Mouse (Mus musculus) retina, postnatal 7 days (tissue): ENCODE measurements at regions not wholly inside any gene's neighbourhood (a gene's known extent, or its start where the extent isn't known, plus 50 kb on each side); places are given as distances from the start of the nearest gene placed in this dataset.
A peak's percentile ranks its signal among the peaks of the same experiment; 100 is the strongest.

Experiments
- DNase-seq: peaks from one replicate; pipeline ENCODE4 v3.0.0-alpha.2; 2012; ENCODE audit warnings: low read depth, low spot score

GRCm38 (mm10) chr3:17795271-17796260, 152.6 kb upstream of the Cypt12 start:
- DNase-seq = no peak

GRCm38 (mm10) chr3:17796766-17797165, 151.4 kb upstream of the Cypt12 start:
- no peak for DNase-seq

DNA sequence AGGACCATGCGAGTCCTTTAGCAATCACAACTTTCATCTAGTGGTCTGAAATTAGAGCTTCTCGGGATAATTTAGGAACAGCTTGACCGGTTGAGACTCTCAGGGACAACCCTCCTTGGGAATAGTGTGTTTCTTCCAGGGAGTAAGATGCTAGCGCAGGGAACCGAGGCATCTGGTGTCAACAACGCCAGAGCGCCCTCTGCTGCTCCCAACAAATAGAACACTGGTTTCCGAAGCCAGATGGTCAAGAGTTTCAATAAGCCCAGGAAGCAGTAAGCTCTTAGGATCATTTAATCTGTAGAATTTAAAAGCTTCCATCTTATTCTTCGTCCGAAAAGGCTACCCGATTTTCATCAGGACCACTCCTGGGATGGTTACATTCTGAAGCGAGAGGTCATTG, 149.8 kb upstream of the Cypt12 start:
- DNase-seq = peak; percentile 88

GRCm38 (mm10) chr3:17799120-17799519, 149.1 kb upstream of the Cypt12 start:
- DNase-seq = no peak

GRCm38 (mm10) chr3:17800810-17801209, 147.4 kb upstream of the Cypt12 start:
- DNase-seq = no peak

DNA sequence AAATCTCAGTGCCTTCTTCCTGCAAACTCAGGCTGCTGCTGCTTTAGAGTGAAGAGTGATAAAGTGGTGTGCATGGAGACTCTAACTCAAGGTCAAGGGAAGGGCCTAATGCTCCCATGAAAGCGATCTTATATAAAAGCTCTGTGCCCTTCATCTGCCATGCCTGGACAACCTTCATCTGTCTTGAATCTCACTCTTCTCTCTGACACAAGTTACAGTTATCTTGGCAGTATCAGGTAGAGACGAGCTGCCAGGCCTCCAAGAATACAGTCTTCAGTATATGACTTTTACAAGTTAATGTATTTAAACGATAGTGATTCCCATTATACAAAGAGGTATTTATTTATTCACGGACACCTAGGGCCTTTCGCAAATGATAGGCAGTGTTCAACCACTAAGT, 146.7 kb upstream of the Cypt12 start:
- no peak for DNase-seq

GRCm38 (mm10) chr3:17805185-17805584, 143.0 kb upstream of the Cypt12 start:
- no peak for DNase-seq

DNA sequence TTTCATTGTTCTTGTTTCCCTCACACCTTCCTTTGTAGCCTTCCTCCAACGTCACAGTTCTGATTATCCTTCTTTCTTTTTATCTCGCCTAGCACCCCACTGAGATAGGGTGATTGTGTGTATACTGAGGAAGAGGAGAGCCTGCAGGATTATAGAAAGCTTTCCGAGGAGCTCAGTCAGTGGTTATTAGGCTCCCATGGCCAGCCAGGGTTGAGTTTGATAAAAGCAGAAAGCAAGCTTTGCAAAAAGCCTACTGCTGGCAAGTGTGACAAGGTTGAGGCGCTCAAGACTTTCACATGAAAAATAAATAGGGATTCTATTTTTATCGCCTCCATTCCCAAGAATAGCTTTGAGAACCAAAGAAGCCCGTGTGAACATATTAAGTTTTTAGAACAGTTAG, 136.9 kb upstream of the Cypt12 start:
- DNase-seq = no peak

GRCm38 (mm10) chr3:17824201-17824600, 124.0 kb upstream of the Cypt12 start:
- no peak for DNase-seq

- DNase-seq = peak; percentile 34
These were observed 123.5 kb upstream of the Cypt12 start for GRCm38 (mm10) chr3:17824662-17825061.

DNA sequence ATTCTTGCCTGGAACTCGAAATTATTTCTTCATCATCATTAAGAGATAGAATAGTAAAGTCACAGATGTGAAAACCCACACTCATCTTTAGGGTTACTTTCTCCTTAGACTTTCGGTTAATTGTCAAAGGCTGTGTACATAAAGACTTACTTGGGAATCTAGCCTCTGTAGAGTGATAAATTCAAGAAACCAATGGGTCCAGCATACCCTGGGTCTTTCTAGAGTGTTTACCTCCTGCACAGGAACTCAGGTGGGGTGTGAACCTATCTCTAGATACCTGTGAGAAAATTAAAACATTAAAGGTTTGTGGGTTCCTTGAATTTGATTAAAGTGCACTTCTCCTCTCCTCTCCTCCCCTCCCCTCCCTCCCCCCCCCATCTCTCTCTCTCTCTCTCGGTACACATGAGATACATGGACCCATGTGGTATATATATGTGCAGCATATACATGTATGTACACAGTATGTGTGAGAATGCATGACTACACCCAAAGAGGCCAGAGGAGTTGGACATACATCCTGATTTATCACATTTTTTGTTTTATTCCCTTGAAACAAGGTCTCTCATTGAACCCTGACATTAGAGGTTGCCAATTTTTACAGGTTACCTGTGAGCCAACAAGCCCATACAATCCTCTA, 122.8 kb upstream of the Cypt12 start:
- DNase-seq = no peak

DNA sequence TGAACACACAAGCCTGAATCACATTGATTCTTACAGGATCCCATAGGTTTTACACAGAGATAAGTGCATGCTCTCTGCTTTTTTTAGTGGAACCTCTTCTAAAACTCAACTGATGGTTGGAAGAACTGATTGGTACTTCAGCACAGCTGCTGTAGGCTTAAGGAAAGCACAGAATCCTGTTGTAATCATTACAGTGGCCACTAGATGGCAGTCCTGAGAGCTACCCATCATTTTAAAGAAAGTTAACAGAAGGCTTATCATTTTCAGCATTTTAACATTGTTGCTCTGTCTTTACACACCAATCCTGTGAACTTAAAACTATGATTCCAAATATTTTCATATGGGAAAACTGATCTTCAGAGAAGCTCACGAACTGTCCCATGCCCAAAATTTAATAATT, 113.5 kb upstream of the Cypt12 start:
- peak; percentile 41 for DNase-seq

GRCm38 (mm10) chr3:17847609-17848008, 100.6 kb upstream of the Cypt12 start:
- DNase-seq = no peak

DNA sequence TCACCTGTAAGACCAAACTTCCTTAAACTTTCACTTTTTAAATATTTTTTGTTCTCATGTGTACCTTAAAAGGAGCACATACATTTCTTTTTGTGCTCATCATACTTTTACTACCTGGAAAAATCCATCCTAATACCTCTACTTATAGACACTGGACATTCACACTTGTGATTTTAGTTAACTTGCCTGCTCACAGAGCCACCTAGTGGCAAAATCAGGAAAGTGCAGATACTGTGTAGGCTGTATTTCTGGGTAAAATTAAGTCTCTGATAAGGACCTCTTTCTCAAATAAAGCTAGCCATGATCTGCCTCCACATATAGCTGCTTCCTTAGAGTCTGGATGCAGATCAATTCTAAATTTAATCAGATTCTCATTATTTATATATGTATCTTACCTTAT, 100.0 kb upstream of the Cypt12 start:
- no peak for DNase-seq

DNA sequence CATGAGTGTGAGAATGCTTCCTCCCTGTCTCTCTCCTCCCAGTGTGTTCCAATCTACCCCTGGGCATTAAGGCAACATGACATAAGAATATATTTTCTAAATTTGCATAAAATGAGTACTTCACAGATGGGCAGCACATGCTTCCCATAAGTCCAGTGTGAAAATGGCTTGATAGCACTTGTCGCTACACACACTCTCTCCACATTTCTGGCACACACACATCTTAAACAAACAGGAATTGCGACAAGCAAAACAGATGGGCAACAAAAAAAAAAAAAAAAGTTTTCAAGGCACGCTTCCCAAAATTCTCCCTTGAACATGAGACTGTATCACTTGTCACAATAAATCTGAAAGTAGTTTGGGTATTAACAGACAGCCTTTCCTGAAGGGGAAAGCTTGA, 85.8 kb upstream of the Cypt12 start:
- DNase-seq = no peak

DNA sequence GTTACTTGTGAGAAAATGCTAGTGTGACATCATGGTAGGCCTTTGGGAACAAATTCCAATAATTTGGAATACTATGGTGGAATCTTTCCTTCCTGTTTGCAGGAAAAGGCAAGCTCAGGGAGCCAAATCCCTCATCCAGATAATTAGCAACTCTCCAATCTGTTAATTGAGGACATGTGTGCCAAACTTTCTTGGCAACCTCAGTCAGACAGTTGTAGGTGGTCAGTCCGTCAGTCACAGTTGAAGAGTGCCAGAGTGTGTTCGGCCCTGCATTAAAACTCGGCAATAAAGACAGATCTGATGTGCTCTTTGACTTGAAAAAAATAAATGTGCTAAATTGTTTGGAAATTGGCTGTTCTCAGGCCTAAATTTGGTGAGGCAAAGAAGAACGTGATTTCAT, 83.1 kb upstream of the Cypt12 start:
- DNase-seq = peak; percentile 4

DNA sequence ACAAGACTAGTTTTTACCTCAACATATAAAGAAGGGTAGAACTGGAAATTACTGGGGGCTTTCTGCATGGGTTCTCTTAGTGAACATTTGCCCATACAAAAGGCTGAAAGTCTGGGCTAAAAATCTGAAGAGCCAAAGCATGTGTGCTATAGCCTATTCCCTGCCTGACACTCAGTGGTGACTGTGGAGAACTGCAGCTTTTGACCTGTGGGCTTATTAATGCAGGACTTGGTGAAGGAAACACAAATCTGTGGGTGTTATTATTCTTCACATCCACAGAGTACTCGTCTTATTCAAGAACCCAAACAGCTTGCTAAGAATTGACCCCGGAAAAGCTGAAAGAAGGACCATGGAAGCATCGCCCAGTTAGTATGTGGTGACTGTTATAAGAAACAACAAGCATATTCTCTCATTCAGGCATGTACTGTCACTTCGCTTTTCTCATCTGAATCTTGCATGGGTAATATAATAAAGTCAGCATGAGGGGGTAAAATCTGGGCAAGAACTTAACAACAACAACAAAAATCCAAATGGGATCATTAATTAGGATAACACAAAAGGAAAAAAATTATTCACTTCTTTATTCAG, 77.2 kb upstream of the Cypt12 start:
- peak; percentile 13 for DNase-seq

GRCm38 (mm10) chr3:17895869-17896268, 52.3 kb upstream of the Cypt12 start:
- DNase-seq = no peak

- no peak for DNase-seq
These were observed 51.5 kb upstream of the Cypt12 start for GRCm38 (mm10) chr3:17896756-17897155.
